Mouse (Mus musculus) lung, adult 2 months (tissue): ENCODE results near the gene Pabpn1l. TPM values are rescaled to one million over a fixed set of nuclear protein-coding genes. Genes with fewer than 3 reads are reported as not detected.

Source experiments
- DNase-seq: peaks from one replicate; pipeline ENCODE4 v3.0.0; 2022
- H3K4me1 ChIP-seq: fragments of 200-500 bp; 2 replicates; pipeline ENCODE4 v1.6.1; 2011; ENCODE audit warnings: low read length; ENCODE audit not compliant: control insufficient read depth, insufficient read depth
- H3K4me3 ChIP-seq: fragments of 200-500 bp; replicated peaks from 2 replicates; pipeline ENCODE3; 2011; ENCODE audit warnings: low read depth, mild to moderate bottlenecking, control low read depth, low read length; ENCODE audit errors: extremely low read depth
- CTCF ChIP-seq: fragments of 200-500 bp; IDR thresholded peaks from 2 replicates; pipeline ENCODE4 v1.5.1; 2011; ENCODE audit warnings: mild to moderate bottlenecking, low read length, control low read depth; ENCODE audit not compliant: insufficient read depth
- POLR2A ChIP-seq: fragments of 200-500 bp; IDR thresholded peaks from 2 replicates; pipeline ENCODE4 v1.6.1; 2011; ENCODE audit warnings: low read depth, mild to moderate bottlenecking, control low read depth, low read length, borderline replicate concordance; ENCODE audit errors: extremely low read depth
- WGBS: fragments of 180-500 bp; shearing (Covaris S2); methylation state at CpG from one replicate; pipeline ENCODE4 v1.1.7; 2018; 5-methylcytosine and 5-hydroxymethylcytosine counted together
- polyA plus RNA-seq: library from polyadenylated mRNA; depleted of rRNA; stranded (reverse); fragments of >200 nt; gene quantifications from 2 replicates; pipeline ENCODE4 v1.2.3, GENCODE M21; 2012; rRNA removed

Pabpn1l gene
- polyA plus RNA-seq, result not detected in 2 replicates

GRCm38 (mm10) chr8:122622727-122623126 is at the start of gene Pabpn1l:
Pabpn1l (minus strand) TSS chr8:122622739.
- no peak for DNase-seq
- no peak for TF ChIP-seq POLR2A
- TF ChIP-seq CTCF, result no peak
- no peak within 1 kb of the TSS for H3K4me3 ChIP-seq
- peaks cover 4% of the 10 kb centered on the region; the same call in 1 of the 2 replicates for H3K4me1 ChIP-seq
- 60% methylated on average over 6 of the region's 6 CpGs for WGBS

DNA sequence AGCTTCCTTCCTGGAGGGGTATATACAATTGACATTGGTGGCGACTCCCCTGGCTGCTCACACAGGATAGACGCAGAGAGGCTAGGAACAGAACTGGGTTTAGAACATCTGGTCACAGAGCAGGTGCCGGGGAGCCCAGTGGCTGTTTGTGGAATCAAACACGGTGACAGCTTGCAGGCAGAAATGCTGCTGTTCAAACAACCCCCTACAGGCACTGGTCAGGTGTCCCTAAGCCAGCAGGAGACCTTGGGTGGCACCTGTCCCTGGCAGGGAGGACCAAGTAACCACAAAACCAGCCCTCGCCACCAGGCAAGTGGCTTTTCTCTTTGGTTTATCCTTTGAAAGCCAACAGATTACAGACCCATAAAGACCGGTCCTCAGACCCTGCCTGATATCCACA is 49.4 kb upstream of the Pabpn1l start:
- Histone ChIP-seq H3K4me1 (peaks cover 37% of the 10 kb centered on the region), H3K4me3 (no peak overlapping the region)
- no peak for TF ChIP-seq POLR2A
- TF ChIP-seq CTCF, result no peak
- no peak for DNase-seq
- 46% methylated on average over 6 of the region's 6 CpGs for WGBS

DNA sequence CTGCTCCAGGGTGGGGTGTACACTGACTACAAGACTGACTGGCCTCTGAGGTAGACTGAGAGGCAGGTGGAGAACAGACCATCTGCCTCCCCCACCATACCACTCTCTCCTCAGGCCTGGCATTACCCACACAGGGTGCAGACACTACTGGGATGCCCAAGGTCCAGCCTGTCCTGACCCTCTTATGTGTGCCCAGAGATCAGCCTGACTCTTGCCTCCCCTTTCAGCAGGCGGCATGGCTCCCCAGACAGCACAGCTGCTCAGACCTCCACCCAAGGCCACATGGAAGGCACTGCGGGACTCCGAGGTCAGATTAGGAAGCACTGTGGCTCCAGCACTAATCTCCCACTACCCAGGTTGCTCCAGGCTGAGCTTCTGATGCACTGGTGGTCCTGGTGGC is 48.2 kb upstream of the Pabpn1l start:
- Histone ChIP-seq H3K4me3 (no peak overlapping the region), H3K4me1 (peaks cover 45% of the 10 kb centered on the region)
- TF ChIP-seq POLR2A (no peak), CTCF (no peak)
- no peak for DNase-seq
- 75% methylated on average over 3 of the region's 3 CpGs for WGBS

- Histone ChIP-seq H3K4me3 (no peak overlapping the region), H3K4me1 (peaks cover 43% of the 10 kb centered on the region)
- DNase-seq, result no peak
- TF ChIP-seq POLR2A, result no peak
- no peak for TF ChIP-seq CTCF
- WGBS, result 47% methylated on average over 11 of the region's 11 CpGs
These were observed 47.5 kb upstream of the Pabpn1l start for GRCm38 (mm10) chr8:122670001-122670400.

DNA sequence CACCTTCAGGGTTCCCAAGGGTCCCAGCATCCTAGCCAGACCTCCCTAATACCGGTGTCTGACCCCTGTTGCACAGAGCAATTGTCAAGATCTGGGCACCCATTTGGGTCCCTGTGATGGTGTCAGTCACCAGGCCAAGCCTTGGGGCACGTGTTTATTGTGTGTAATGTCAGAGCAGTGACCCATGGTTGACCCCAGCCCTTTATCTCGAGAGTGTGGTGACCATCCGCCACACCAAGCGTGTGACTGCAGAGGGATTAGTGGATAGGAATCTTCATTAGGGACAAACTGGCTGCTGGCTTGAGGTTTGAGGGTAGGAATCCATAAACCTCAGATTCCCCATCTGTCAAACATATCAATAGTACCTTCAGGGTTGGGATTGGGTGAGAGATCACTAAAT is 46.8 kb upstream of the Pabpn1l start:
- peaks cover 45% of the 10 kb centered on the region for H3K4me1 ChIP-seq
- WGBS, result 37% methylated on average over 5 of the region's 5 CpGs
- TF ChIP-seq POLR2A (no peak), CTCF (no peak)
- H3K4me3 ChIP-seq, result no peak overlapping the region
- DNase-seq, result no peak

DNA sequence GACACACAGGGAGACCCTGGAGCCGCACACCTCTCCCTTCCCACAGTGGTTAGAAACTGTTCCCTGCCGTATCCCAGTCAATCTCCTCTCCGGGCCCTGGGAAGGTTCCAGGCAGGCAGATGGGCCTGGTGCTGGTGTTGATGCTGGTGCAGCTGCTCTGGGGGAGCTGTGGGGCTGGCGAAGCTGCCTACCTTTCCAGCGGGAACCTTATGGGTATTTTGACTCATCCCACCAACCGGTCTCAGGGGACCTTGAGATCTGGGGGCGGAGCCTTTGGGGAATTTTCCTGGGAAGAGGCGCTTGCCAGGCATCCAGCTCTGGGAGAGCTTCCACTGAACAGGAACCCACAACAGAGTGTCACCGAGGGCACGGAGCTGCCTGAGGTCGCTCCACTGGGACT is 45.3 kb upstream of the Pabpn1l start:
- TF ChIP-seq CTCF (no peak), POLR2A (no peak)
- H3K4me3 ChIP-seq, result no peak overlapping the region
- peaks cover 59% of the 10 kb centered on the region for H3K4me1 ChIP-seq
- no peak for DNase-seq
- WGBS, result 52% methylated on average over 11 of the region's 11 CpGs

GRCm38 (mm10) chr8:122666827-122667226 is 44.3 kb upstream of the Pabpn1l start:
- TF ChIP-seq CTCF (no peak), POLR2A (no peak)
- Histone ChIP-seq H3K4me1 (peaks cover 65% of the 10 kb centered on the region), H3K4me3 (no peak overlapping the region)
- WGBS, result 25% methylated on average over 12 of the region's 12 CpGs
- DNase-seq, result no peak

DNA sequence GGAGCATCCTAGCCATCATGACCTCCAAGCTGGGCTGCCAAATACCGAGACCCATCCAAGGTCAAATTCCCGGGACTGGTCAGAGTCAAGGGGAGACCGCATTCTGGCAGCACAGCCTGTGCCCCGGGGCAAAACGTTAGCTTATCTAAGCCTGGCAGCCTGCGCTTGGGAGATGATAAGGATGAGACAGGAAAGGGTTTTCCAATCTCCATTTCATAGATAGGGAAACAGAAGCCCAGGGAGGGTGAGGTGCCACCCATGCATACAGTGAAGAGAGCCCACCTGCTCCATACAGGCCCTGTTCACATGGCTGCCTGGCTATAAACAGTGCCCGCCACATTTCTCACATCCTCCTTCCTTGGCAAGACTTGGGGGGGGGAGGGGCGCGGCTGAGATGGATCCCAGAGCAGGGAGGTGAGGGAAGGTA is 43.8 kb upstream of the Pabpn1l start:
- TF ChIP-seq CTCF (no peak), POLR2A (0 out of 2 replicates have a peak, but pooled peaks have one; percentile 13)
- Histone ChIP-seq H3K4me3 (no peak overlapping the region), H3K4me1 (peaks cover 70% of the 10 kb centered on the region)
- WGBS, result 20% methylated on average over 9 of the region's 9 CpGs
- peak; percentile 52 for DNase-seq

GRCm38 (mm10) chr8:122665667-122666316 is 43.3 kb upstream of the Pabpn1l start:
- no peak overlapping the region for H3K4me3 ChIP-seq
- TF ChIP-seq POLR2A (no peak), CTCF (no peak)
- peak; percentile 70 for DNase-seq
- peaks cover 71% of the 10 kb centered on the region for H3K4me1 ChIP-seq
- WGBS, result 24% methylated on average over 14 of the region's 14 CpGs

GRCm38 (mm10) chr8:122665221-122665620 is 42.7 kb upstream of the Pabpn1l start:
- peak; percentile 44; the same call in 1 of the 2 replicates for TF ChIP-seq POLR2A
- 0 out of 2 replicates have a peak, but pooled peaks have one; percentile 4 for TF ChIP-seq CTCF
- no peak overlapping the region for H3K4me3 ChIP-seq
- DNase-seq, result peak; percentile 53
- H3K4me1 ChIP-seq, result peaks cover 69% of the 10 kb centered on the region
- 33% methylated on average over 8 of the region's 8 CpGs for WGBS
